Mouse (Mus musculus) kidney, adult 2 months (tissue): ENCODE measurements around the gene Ccdc6. TPM values are rescaled to one million over a fixed set of nuclear protein-coding genes. Genes with fewer than 3 reads are reported as not detected.

Experiments
- DNase-seq: peaks from one replicate; pipeline ENCODE4 v3.0.0; 2021
- H3K27ac ChIP-seq: fragments of 200-500 bp; 2 replicates; pipeline ENCODE4 v1.5.1; 2012; ENCODE audit warnings: low read depth, low read length, control low read depth, inconsistent platforms; ENCODE audit not compliant: insufficient read depth
- H3K27me3 ChIP-seq: fragments of 200-500 bp; replicated peaks from 2 replicates; pipeline ENCODE4 v1.6.1; 2012; ENCODE audit warnings: mild to moderate bottlenecking, moderate library complexity, low read length, inconsistent platforms; ENCODE audit not compliant: control insufficient read depth, insufficient read depth
- H3K36me3 ChIP-seq: fragments of 200-500 bp; 2 replicates; pipeline ENCODE4 v1.6.1; 2012; ENCODE audit warnings: mild to moderate bottlenecking, moderate library complexity, low read length, inconsistent platforms; ENCODE audit not compliant: control insufficient read depth, insufficient read depth
- H3K4me1 ChIP-seq: fragments of 200-500 bp; 2 replicates; pipeline ENCODE4 v1.6.1; 2011; ENCODE audit warnings: low read length; ENCODE audit not compliant: control insufficient read depth, insufficient read depth
- H3K4me3 ChIP-seq: fragments of 200-500 bp; 2 replicates; pipeline ENCODE4 v1.5.1; 2011; ENCODE audit warnings: mild to moderate bottlenecking, low read depth, low read length, control low read depth; ENCODE audit not compliant: insufficient read depth
- CTCF ChIP-seq: fragments of 200-500 bp; conservative IDR thresholded peaks from 2 replicates; pipeline ENCODE4 v1.5.1; 2011; ENCODE audit warnings: low read depth, mild to moderate bottlenecking, control low read depth, low read length, moderate library complexity, mixed read lengths; ENCODE audit not compliant: insufficient read depth, insufficient read length
- POLR2A ChIP-seq: fragments of 200-500 bp; IDR thresholded peaks from one replicate; pipeline ENCODE4 v1.6.1; 2011; ENCODE audit warnings: low read depth, low read length, control low read depth
- WGBS: fragments of 180-500 bp; shearing (Covaris S2); methylation state at CpG from one replicate; pipeline ENCODE4 v1.1.7; 2018; 5-methylcytosine and 5-hydroxymethylcytosine counted together
- polyA plus RNA-seq: library from polyadenylated mRNA; depleted of rRNA; stranded (reverse); fragments of >200 nt; gene quantifications from 2 replicates; pipeline ENCODE4 v1.2.3, GENCODE M21; 2012

The Ccdc6 gene
- polyA plus RNA-seq, 1 experiment, result 37.0 TPM

- Histone ChIP-seq H3K27me3 (no peaks in the 10 kb centered on the region), H3K4me1 (peaks cover 3% of the 10 kb centered on the region; the same call in 1 of the 2 replicates), H3K4me3 (no peak overlapping the region), H3K36me3 (no peaks in the 10 kb centered on the region), H3K27ac (no peak overlapping the region)
- TF ChIP-seq POLR2A, result no peak
- TF ChIP-seq CTCF, result no peak
- DNase-seq, result no peak
- 87% methylated on average over 1 of the region's 1 CpGs for WGBS
Observed at GRCm38 (mm10) chr10:70093782-70094181, 3.1 kb upstream of the Ccdc6 start.

GRCm38 (mm10) chr10:70095031-70095470, 1.9 kb upstream of the Ccdc6 start:
- under 1% methylated on average over 14 of the region's 14 CpGs for WGBS
- peak overlapping the region; percentile 48 for H3K27ac ChIP-seq
- peak; percentile 84 for DNase-seq

GRCm38 (mm10) chr10:70095506-70096270, 1.2 kb upstream of the Ccdc6 start:
- H3K36me3 ChIP-seq, result no peaks in the 10 kb centered on the region
- TF ChIP-seq CTCF, result no peak
- no peak for TF ChIP-seq POLR2A
- H3K4me3 ChIP-seq, result peak overlapping the region; percentile 62
- H3K27me3 ChIP-seq, result no peaks in the 10 kb centered on the region
- H3K27ac ChIP-seq, result peak overlapping the region; percentile 48
- WGBS, result 23% methylated on average over 13 of the region's 13 CpGs
- peak; percentile 49 for DNase-seq
- peaks cover 9% of the 10 kb centered on the region; the same call in 1 of the 2 replicates for H3K4me1 ChIP-seq

More at GRCm38 (mm10) chr10:70095031-70095470, 1.9 kb upstream of the Ccdc6 start:
- no peak for TF ChIP-seq CTCF
- TF ChIP-seq POLR2A, result no peak
- Histone ChIP-seq H3K4me1 (peaks cover 9% of the 10 kb centered on the region; the same call in 1 of the 2 replicates), H3K36me3 (no peaks in the 10 kb centered on the region), H3K4me3 (peak overlapping the region; percentile 62), H3K27me3 (no peaks in the 10 kb centered on the region)

- peak; percentile 25 for DNase-seq
- H3K27ac ChIP-seq, result peak overlapping the region; percentile 57; the same call in 1 of the 2 replicates
- H3K4me3 ChIP-seq, result peak overlapping the region; percentile 97
- H3K36me3 ChIP-seq, result no peaks in the 10 kb centered on the region
- TF ChIP-seq CTCF (no peak), POLR2A (no peak)
- H3K4me1 ChIP-seq, result peaks cover 9% of the 10 kb centered on the region; the same call in 1 of the 2 replicates
- WGBS, result 10% methylated on average over 57 of the region's 58 CpGs
- H3K27me3 ChIP-seq, result no peaks in the 10 kb centered on the region
Observed at GRCm38 (mm10) chr10:70097291-70097901, 475 bp downstream of the Ccdc6 start.

- Histone ChIP-seq H3K4me1 (peaks cover 9% of the 10 kb centered on the region; the same call in 1 of the 2 replicates), H3K4me3 (peak overlapping the region; percentile 97), H3K27ac (no peak overlapping the region), H3K27me3 (no peaks in the 10 kb centered on the region), H3K36me3 (no peaks in the 10 kb centered on the region)
- peak; percentile 50 for DNase-seq
- TF ChIP-seq CTCF (no peak), POLR2A (no peak)
- WGBS, result 2% methylated on average over 29 of the region's 29 CpGs
Observed at GRCm38 (mm10) chr10:70097911-70098569, 1.1 kb downstream of the Ccdc6 start.

- TF ChIP-seq CTCF (no peak), POLR2A (no peak)
- whole genome bisulfite sequencing, result 26% methylated on average over 6 of the region's 6 CpGs
Observed at GRCm38 (mm10) chr10:70098626-70099025, 1.7 kb downstream of the Ccdc6 start.

More at GRCm38 (mm10) chr10:70098626-70099025, 1.7 kb downstream of the Ccdc6 start:
- H3K27me3 ChIP-seq, result no peaks in the 10 kb centered on the region
- no peak for DNase-seq
- H3K4me3 ChIP-seq, result peak overlapping the region; percentile 97
- no peaks in the 10 kb centered on the region for H3K36me3 ChIP-seq
- H3K4me1 ChIP-seq, result peaks cover 9% of the 10 kb centered on the region; the same call in 1 of the 2 replicates
- H3K27ac ChIP-seq, result no peak overlapping the region
